Mouse (Mus musculus): Measurements from ENCODE around the gene Zpbp2.

Zpbp2 gene

GRCm38 (mm10) chr11:98550975-98551828 lies at the start of gene Zpbp2:
Gene Zpbp2, plus strand, starts transcription at chr11:98551097.
- DNase-seq, result peak; percentile 91 to 94

- no peak for DNase-seq
Measured at GRCm38 (mm10) chr11:98504926-98505325, 46.0 kb upstream of the Zpbp2 start.

- DNase-seq, result peak; percentile 3 to 15
Measured at GRCm38 (mm10) chr11:98509434-98509833, 41.5 kb upstream of the Zpbp2 start.

- no peak for DNase-seq
Measured at GRCm38 (mm10) chr11:98510125-98510524, 40.8 kb upstream of the Zpbp2 start.

- no peak for DNase-seq
Measured at GRCm38 (mm10) chr11:98512881-98513280, 38.0 kb upstream of the Zpbp2 start.

GRCm38 (mm10) chr11:98513356-98513936 lies 37.5 kb upstream of the Zpbp2 start:
- no peak for DNase-seq

- DNase-seq, result no peak
Measured at GRCm38 (mm10) chr11:98520468-98520867, 30.4 kb upstream of the Zpbp2 start.

- DNase-seq, result no peak
Measured at GRCm38 (mm10) chr11:98525140-98525539, 25.8 kb upstream of the Zpbp2 start.

GRCm38 (mm10) chr11:98526824-98527461 lies 24.0 kb upstream of the Zpbp2 start:
- no peak for DNase-seq

GRCm38 (mm10) chr11:98537480-98538034 lies 13.3 kb upstream of the Zpbp2 start:
- no peak for DNase-seq

- DNase-seq, result no peak
Measured at GRCm38 (mm10) chr11:98540319-98540718, 10.6 kb upstream of the Zpbp2 start.

- DNase-seq, result no peak
Measured at GRCm38 (mm10) chr11:98542553-98542952, 8.3 kb upstream of the Zpbp2 start.

- no peak for DNase-seq
Measured at GRCm38 (mm10) chr11:98543414-98543813, 7.5 kb upstream of the Zpbp2 start.

GRCm38 (mm10) chr11:98544890-98545677 lies 5.8 kb upstream of the Zpbp2 start:
- no peak for DNase-seq

GRCm38 (mm10) chr11:98545711-98546231 lies 5.1 kb upstream of the Zpbp2 start, which contains the start of gene Ikzf3:
Gene Ikzf3, minus strand, starts transcription at chr11:98546031.
- DNase-seq, result peak; percentile 11 to 14

GRCm38 (mm10) chr11:98546529-98547307 lies 4.2 kb upstream of the Zpbp2 start:
- DNase-seq, result no peak

- DNase-seq, result no peak
Measured at GRCm38 (mm10) chr11:98547308-98547693, 3.6 kb upstream of the Zpbp2 start.

GRCm38 (mm10) chr11:98549363-98549762 lies 1.5 kb upstream of the Zpbp2 start:
- DNase-seq, result no peak

GRCm38 (mm10) chr11:98550311-98550974 lies 454 bp upstream of the Zpbp2 start:
- DNase-seq, result no peak

- no peak for DNase-seq
Measured at GRCm38 (mm10) chr11:98553966-98554365, 3.1 kb downstream of the Zpbp2 start.

All from cerebellum, postnatal 36 days (tissue).